Mouse (Mus musculus) heart, embryonic 16.5 days (tissue): ENCODE results near the gene Snx5. TPM values are rescaled to one million over a fixed set of nuclear protein-coding genes. Genes with fewer than 3 reads are reported as not detected.

Experiments used
- ATAC-seq: fragments of 200-750 bp; cut with Nextera tagmentation; replicated peaks from 2 replicates; pipeline ENCODE4 v1.8.0; 2017; ENCODE audit warnings: moderate number of reproducible peaks; ENCODE audit not compliant: insufficient read depth, low FRiP score; ENCODE audit errors: extremely low read depth
- H3K27ac ChIP-seq: fragments of 300-500 bp; sonication (generic); 2 replicates; pipeline ENCODE4 v1.5.1; 2014; ENCODE audit warnings: mild to moderate bottlenecking, low read length, control low read depth, moderate library complexity
- H3K27me3 ChIP-seq: fragments of 300-500 bp; sonication (generic); 2 replicates; pipeline ENCODE4 v1.6.1; 2014; ENCODE audit warnings: low read length, mixed read lengths; ENCODE audit not compliant: control insufficient read depth, insufficient read depth
- H3K36me3 ChIP-seq: fragments of 300-500 bp; sonication (generic); 2 replicates; pipeline ENCODE4 v1.6.1; 2014; ENCODE audit not compliant: control insufficient read depth, insufficient read depth
- H3K4me1 ChIP-seq: fragments of 300-500 bp; sonication (generic); 2 replicates; pipeline ENCODE4 v1.6.1; 2014; ENCODE audit warnings: low read length, mixed read lengths; ENCODE audit not compliant: control insufficient read depth, insufficient read depth
- H3K4me2 ChIP-seq: fragments of 300-500 bp; sonication (generic); 2 replicates; pipeline ENCODE4 v1.6.1; 2014; ENCODE audit warnings: low read depth, mild to moderate bottlenecking, control low read depth, low read length
- H3K4me3 ChIP-seq: fragments of 300-500 bp; sonication (generic); 2 replicates; pipeline ENCODE4 v1.5.1; 2014; ENCODE audit warnings: mild to moderate bottlenecking, control low read depth, low read length
- H3K9ac ChIP-seq: fragments of 300-500 bp; sonication (generic); 2 replicates; pipeline ENCODE4 v1.6.1; 2014; ENCODE audit warnings: low read length, control low read depth
- H3K9me3 ChIP-seq: fragments of 300-500 bp; sonication (generic); replicated peaks from 2 replicates; pipeline ENCODE4 v1.6.1; 2016; ENCODE audit warnings: low read length; ENCODE audit not compliant: control insufficient read depth
- WGBS: fragments of 180-500 bp; shearing (Covaris S2); extraction: QIAGEN DNeasy Blood & Tissue Kit; methylation state at CpG from one replicate; pipeline ENCODE4 v1.1.7; 2014; 5-methylcytosine and 5-hydroxymethylcytosine counted together
- polyA plus RNA-seq: library from polyadenylated mRNA; unstranded; fragments of >200 nt; fragmentation: Nextera tagmentation; extraction: Ambion mirVana; gene quantifications from 2 replicates; pipeline ENCODE4 v1.2.1, GENCODE M21; 2015

Gene Snx5
- 79.2 and 95.3 TPM in 2 replicates for polyA plus RNA-seq

- peaks cover 40% of the 10 kb centered on the region for H3K4me1 ChIP-seq
- peak; percentile 94 for ATAC-seq
- peak within 1 kb of the TSS; percentile 95 for H3K27ac ChIP-seq
- H3K36me3 ChIP-seq, result no peaks in the 10 kb centered on the region
- H3K9ac ChIP-seq, result peak within 1 kb of the TSS; percentile 83
- under 1% methylated on average over 93 of the region's 93 CpGs for WGBS
- peak within 1 kb of the TSS; percentile 65 for H3K4me3 ChIP-seq
- H3K4me2 ChIP-seq, result peak within 1 kb of the TSS; percentile 79
- no peaks in the 10 kb centered on the region for H3K27me3 ChIP-seq
- H3K9me3 ChIP-seq, result no peaks in the 10 kb centered on the region
Measured at GRCm38 (mm10) chr2:144270507-144271420, at the start of gene Snx5, which contains the start of gene Mgme1. TSS of gene Snx5 (minus strand) at chr2:144270906. TSS of gene Mgme1 (plus strand) at chr2:144270663.

- Histone ChIP-seq H3K4me2 (no peak overlapping the region), H3K9me3 (no peaks in the 10 kb centered on the region), H3K4me1 (no peaks in the 10 kb centered on the region), H3K27ac (no peak overlapping the region), H3K27me3 (no peaks in the 10 kb centered on the region), H3K4me3 (no peak overlapping the region), H3K9ac (no peak overlapping the region), H3K36me3 (no peaks in the 10 kb centered on the region)
- no peak for ATAC-seq
- WGBS, result 78% methylated on average over 2 of the region's 2 CpGs
Measured at GRCm38 (mm10) chr2:144311372-144311771, 40.7 kb upstream of the Snx5 start.

- H3K4me2 ChIP-seq, result no peak overlapping the region
- H3K9ac ChIP-seq, result no peak overlapping the region
- no peaks in the 10 kb centered on the region for H3K9me3 ChIP-seq
- no peaks in the 10 kb centered on the region for H3K4me1 ChIP-seq
- H3K27me3 ChIP-seq, result no peaks in the 10 kb centered on the region
- 46% methylated on average over 5 of the region's 5 CpGs for WGBS
- no peak overlapping the region for H3K27ac ChIP-seq
- H3K4me3 ChIP-seq, result no peak overlapping the region
- H3K36me3 ChIP-seq, result no peaks in the 10 kb centered on the region
- ATAC-seq, result no peak
Measured at GRCm38 (mm10) chr2:144310273-144310672, 39.6 kb upstream of the Snx5 start.

- H3K27ac ChIP-seq, result no peak overlapping the region
- H3K36me3 ChIP-seq, result no peaks in the 10 kb centered on the region
- no peak for ATAC-seq
- no peak overlapping the region for H3K9ac ChIP-seq
- H3K9me3 ChIP-seq, result no peaks in the 10 kb centered on the region
- H3K4me3 ChIP-seq, result no peak overlapping the region
- WGBS, result 44% methylated on average over 8 of the region's 8 CpGs
- H3K27me3 ChIP-seq, result no peaks in the 10 kb centered on the region
- H3K4me1 ChIP-seq, result no peaks in the 10 kb centered on the region
- H3K4me2 ChIP-seq, result no peak overlapping the region
Measured at GRCm38 (mm10) chr2:144308561-144308960, 37.9 kb upstream of the Snx5 start.

- Histone ChIP-seq H3K36me3 (no peaks in the 10 kb centered on the region), H3K27me3 (no peaks in the 10 kb centered on the region), H3K4me2 (no peak overlapping the region), H3K4me1 (no peaks in the 10 kb centered on the region), H3K27ac (no peak overlapping the region), H3K9ac (no peak overlapping the region), H3K9me3 (no peaks in the 10 kb centered on the region), H3K4me3 (no peak overlapping the region)
- ATAC-seq, result no peak
- WGBS, result 67% methylated on average over 18 of the region's 18 CpGs
Measured at GRCm38 (mm10) chr2:144305721-144306294, 35.1 kb upstream of the Snx5 start.

- H3K27me3 ChIP-seq, result no peaks in the 10 kb centered on the region
- ATAC-seq, result no peak
- H3K9ac ChIP-seq, result no peak overlapping the region
- WGBS, result 94% methylated on average over 11 of the region's 11 CpGs
- H3K4me2 ChIP-seq, result no peak overlapping the region
- no peaks in the 10 kb centered on the region for H3K36me3 ChIP-seq
- H3K4me1 ChIP-seq, result peaks cover 7% of the 10 kb centered on the region; the same call in 1 of the 2 replicates
- no peak overlapping the region for H3K4me3 ChIP-seq
- H3K27ac ChIP-seq, result no peak overlapping the region
- no peaks in the 10 kb centered on the region for H3K9me3 ChIP-seq
Measured at GRCm38 (mm10) chr2:144301101-144301500, 30.4 kb upstream of the Snx5 start.

- H3K27me3 ChIP-seq, result no peaks in the 10 kb centered on the region
- H3K9me3 ChIP-seq, result no peaks in the 10 kb centered on the region
- H3K4me2 ChIP-seq, result no peak overlapping the region
- H3K4me3 ChIP-seq, result no peak overlapping the region
- H3K36me3 ChIP-seq, result no peaks in the 10 kb centered on the region
- H3K9ac ChIP-seq, result no peak overlapping the region
- H3K27ac ChIP-seq, result no peak overlapping the region
- WGBS, result 59% methylated on average over 9 of the region's 9 CpGs
- no peak; the same call in 1 of the 2 replicates for ATAC-seq
- peaks cover 7% of the 10 kb centered on the region; the same call in 1 of the 2 replicates for H3K4me1 ChIP-seq
Measured at GRCm38 (mm10) chr2:144299749-144300669, 29.3 kb upstream of the Snx5 start.

GRCm38 (mm10) chr2:144295145-144295735 lies 24.5 kb upstream of the Snx5 start:
- no peak overlapping the region for H3K4me3 ChIP-seq
- no peak overlapping the region for H3K9ac ChIP-seq
- no peak overlapping the region for H3K27ac ChIP-seq
- H3K4me2 ChIP-seq, result no peak overlapping the region
- ATAC-seq, result no peak
- peaks cover 10% of the 10 kb centered on the region; the same call in 1 of the 2 replicates for H3K4me1 ChIP-seq
- no peaks in the 10 kb centered on the region for H3K36me3 ChIP-seq
- WGBS, result 52% methylated on average over 9 of the region's 9 CpGs
- no peaks in the 10 kb centered on the region for H3K27me3 ChIP-seq
- H3K9me3 ChIP-seq, result no peaks in the 10 kb centered on the region
